Mouse (Mus musculus) ES-Bruce4 (cell line): Measurements from ENCODE around the gene Gm26992. TPM values are rescaled to one million over a fixed set of nuclear protein-coding genes. Genes with fewer than 3 reads are reported as not detected.
A peak's percentile ranks its signal among the peaks of the same experiment; 100 is the strongest.

Experiments used
- H3K27ac ChIP-seq: 2 replicates; pipeline ENCODE4 v1.5.1; 2012; ENCODE audit warnings: low read length, inconsistent platforms; ENCODE audit not compliant: insufficient read depth
- H3K27me3 ChIP-seq: 2 replicates; pipeline ENCODE4 v1.6.1; 2012; ENCODE audit warnings: mild to moderate bottlenecking, low read length, inconsistent platforms; ENCODE audit not compliant: control insufficient read depth, poor library complexity, insufficient read depth, severe bottlenecking
- H3K36me3 ChIP-seq: 2 replicates; pipeline ENCODE4 v1.6.1; 2012; ENCODE audit warnings: inconsistent platforms, mild to moderate bottlenecking, low read length, moderate library complexity; ENCODE audit not compliant: control insufficient read depth, poor library complexity, insufficient read depth, severe bottlenecking
- H3K4me1 ChIP-seq: one replicate; pipeline ENCODE4 v1.8.1; 2011; ENCODE audit warnings: low read length; ENCODE audit not compliant: control insufficient read depth, insufficient read depth
- H3K4me3 ChIP-seq: 2 replicates; pipeline ENCODE4 v1.5.1; 2011; ENCODE audit warnings: low read depth, mild to moderate bottlenecking, low read length
- H3K9ac ChIP-seq: 2 replicates; pipeline ENCODE4 v1.6.1; 2012; ENCODE audit warnings: low read depth, mild to moderate bottlenecking, inconsistent platforms; ENCODE audit not compliant: poor library complexity, severe bottlenecking
- H3K9me3 ChIP-seq: replicated peaks from 2 replicates; pipeline ENCODE4 v1.6.1; 2012; ENCODE audit warnings: mild to moderate bottlenecking, low read length, inconsistent platforms; ENCODE audit not compliant: control insufficient read depth, poor library complexity, insufficient read depth, severe bottlenecking
- CTCF ChIP-seq: IDR thresholded peaks from one replicate; pipeline ENCODE4 v1.8.1; 2011; ENCODE audit warnings: low read depth, low read length
- EP300 ChIP-seq: IDR thresholded peaks from 2 replicates; pipeline ENCODE4 v1.6.1; 2011; ENCODE audit warnings: low read depth, low read length; ENCODE audit not compliant: insufficient read depth
- POLR2A ChIP-seq: IDR thresholded peaks from one replicate; pipeline ENCODE4 v1.8.1; 2011; ENCODE audit warnings: low read length; ENCODE audit not compliant: insufficient read depth
- polyA plus RNA-seq: library from polyadenylated mRNA; stranded (reverse); fragments of >200 nt; gene quantifications from 2 replicates; pipeline ENCODE4 v1.2.4, GENCODE M21; 2011; ENCODE audit warnings: low read depth; ENCODE audit not compliant: missing spikeins, insufficient read depth, insufficient read length

Gm26992 gene
- polyA plus RNA-seq, 1 experiment = not detected

- TF ChIP-seq CTCF = no peak
- no peak for TF ChIP-seq POLR2A
- TF ChIP-seq EP300 = no peak
- Histone ChIP-seq H3K27me3 (no peaks in the 10 kb centered on the region), H3K4me3 (no peak overlapping the region), H3K9me3 (no peaks in the 10 kb centered on the region), H3K36me3 (no peaks in the 10 kb centered on the region), H3K27ac (no peak overlapping the region), H3K9ac (no peak overlapping the region), H3K4me1 (no peaks in the 10 kb centered on the region)
Measured at GRCm38 (mm10) chrX:103490853-103491252, 69.0 kb downstream of the Gm26992 start.

GRCm38 (mm10) chrX:103492398-103493256 is 70.8 kb downstream of the Gm26992 start:
- no peaks in the 10 kb centered on the region for H3K36me3 ChIP-seq
- peak overlapping the region; percentile 63 for H3K9ac ChIP-seq
- no peak overlapping the region for H3K4me3 ChIP-seq
- no peaks in the 10 kb centered on the region for H3K27me3 ChIP-seq
- no peaks in the 10 kb centered on the region for H3K4me1 ChIP-seq
- no peaks in the 10 kb centered on the region for H3K9me3 ChIP-seq
- H3K27ac ChIP-seq = no peak overlapping the region
- TF ChIP-seq CTCF (no peak), EP300 (no peak), POLR2A (no peak)

DNA sequence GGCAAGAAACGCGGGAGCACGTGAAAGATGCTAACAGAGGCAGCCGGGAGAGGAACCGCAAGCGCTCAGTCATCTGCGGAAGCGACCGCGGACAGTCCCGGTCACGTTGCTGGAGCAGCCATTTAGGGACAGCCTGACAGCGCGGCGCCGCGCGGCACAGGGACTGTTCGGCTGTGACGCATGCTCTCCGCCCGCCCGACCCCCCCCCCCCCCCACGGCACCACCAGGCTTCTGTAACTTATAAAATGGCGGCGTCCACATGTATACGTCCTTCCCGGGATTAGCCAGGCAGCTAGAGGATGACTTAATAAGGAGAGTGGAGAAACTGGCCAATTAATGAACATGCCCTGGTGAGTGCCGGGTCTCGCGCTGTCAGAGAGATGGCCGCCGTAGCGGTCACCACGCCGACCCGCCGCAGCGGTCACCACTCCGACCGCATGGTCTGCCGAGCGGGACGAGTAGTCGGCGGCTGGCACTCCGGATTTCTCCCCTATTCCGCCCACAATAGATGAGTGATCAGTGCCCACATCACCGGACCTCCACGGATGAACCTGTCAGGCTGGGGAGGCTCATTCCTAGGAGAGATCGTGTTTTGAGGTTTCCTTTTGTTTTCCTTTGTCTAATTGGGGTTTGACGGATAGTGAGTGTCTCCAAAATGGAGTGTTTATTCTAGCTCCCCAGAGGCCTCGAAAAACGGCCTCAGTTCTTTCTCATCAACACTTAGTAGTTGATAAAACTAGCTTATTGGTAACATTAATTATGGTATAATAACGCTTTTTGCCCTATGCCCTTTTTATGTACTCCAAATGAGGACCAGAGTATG is 71.8 kb downstream of the Gm26992 start:
- H3K4me3 ChIP-seq = peak overlapping the region; percentile 80
- H3K9ac ChIP-seq = peak overlapping the region; percentile 63
- H3K4me1 ChIP-seq = no peaks in the 10 kb centered on the region
- H3K27ac ChIP-seq = no peak overlapping the region
- no peaks in the 10 kb centered on the region for H3K9me3 ChIP-seq
- H3K36me3 ChIP-seq = no peaks in the 10 kb centered on the region
- no peaks in the 10 kb centered on the region for H3K27me3 ChIP-seq
- TF ChIP-seq POLR2A = no peak
- no peak for TF ChIP-seq EP300
- no peak for TF ChIP-seq CTCF

GRCm38 (mm10) chrX:103499374-103499773 is 77.6 kb downstream of the Gm26992 start:
- no peaks in the 10 kb centered on the region for H3K36me3 ChIP-seq

GRCm38 (mm10) chrX:103500137-103500536 is 78.3 kb downstream of the Gm26992 start:
- no peaks in the 10 kb centered on the region for H3K4me1 ChIP-seq
- no peak overlapping the region for H3K4me3 ChIP-seq
- no peak overlapping the region for H3K27ac ChIP-seq
- TF ChIP-seq CTCF (no peak), POLR2A (no peak), EP300 (no peak)
- no peak overlapping the region for H3K9ac ChIP-seq
- no peaks in the 10 kb centered on the region for H3K36me3 ChIP-seq
- no peaks in the 10 kb centered on the region for H3K9me3 ChIP-seq
- no peaks in the 10 kb centered on the region for H3K27me3 ChIP-seq

More at GRCm38 (mm10) chrX:103499374-103499773, 77.6 kb downstream of the Gm26992 start:
- no peak overlapping the region for H3K27ac ChIP-seq
- no peaks in the 10 kb centered on the region for H3K4me1 ChIP-seq
- H3K4me3 ChIP-seq = no peak overlapping the region
- H3K27me3 ChIP-seq = no peaks in the 10 kb centered on the region
- TF ChIP-seq CTCF (no peak), EP300 (no peak), POLR2A (no peak)
- no peak overlapping the region for H3K9ac ChIP-seq
- no peaks in the 10 kb centered on the region for H3K9me3 ChIP-seq

- Histone ChIP-seq H3K27ac (no peak overlapping the region), H3K4me1 (no peaks in the 10 kb centered on the region), H3K27me3 (no peaks in the 10 kb centered on the region), H3K36me3 (no peaks in the 10 kb centered on the region), H3K4me3 (no peak overlapping the region), H3K9me3 (no peaks in the 10 kb centered on the region), H3K9ac (no peak overlapping the region)
- TF ChIP-seq CTCF (no peak), EP300 (no peak)
Measured at GRCm38 (mm10) chrX:103508218-103508617, 86.4 kb downstream of the Gm26992 start.
